In genomic region chr4:109476554-109477014, GRCm38 (mm10) we compare ENCODE assay signal across 8 mouse cellular contexts. TPM values are rescaled to one million over a fixed set of nuclear protein-coding genes. Genes with fewer than 3 reads are reported as not detected.
DNase-seq lines count a peak whose midpoint lies in the region; ATAC-seq and TF ChIP-seq lines count a peak whose summit lies in the region.

No protein-coding gene starts in this region.

- ATAC-seq in embryonic facial prominence, embryonic 15.5 days (ENCODE audit: insufficient number of reproducible peaks, low FRiP score, low TSS enrichment, low read depth): peak; percentile 99
- ATAC-seq in kidney, embryonic 15.5 days (replicated peaks; ENCODE audit: low FRiP score): peak; percentile 99
- peak; percentile 85 for ATAC-seq in monocyte, adult 5-6 weeks (replicated peaks; ENCODE audit: insufficient number of reproducible peaks, low FRiP score, low TSS enrichment, poor library complexity, severe bottlenecking)

- peaks cover 5% of the 10 kb centered on the region; the same call in 1 of the 2 replicates for H3K4me1 ChIP-seq in bone marrow, adult 2 months (ENCODE audit: control insufficient read depth, insufficient read depth, low read length)
- peaks cover 6% of the 10 kb centered on the region for H3K4me1 ChIP-seq in embryonic facial prominence, embryonic 15.5 days
- H3K4me1 ChIP-seq in heart, embryonic 10.5 days: peaks cover 5% of the 10 kb centered on the region
- H3K4me1 ChIP-seq in kidney, embryonic 15.5 days: peaks cover 11% of the 10 kb centered on the region

- TF ChIP-seq CTCF in bone marrow, adult 2 months (IDR thresholded peaks at IDR 0.05; ENCODE audit: control insufficient read depth, insufficient read depth, low read length): no peak; the same call in 1 of the 2 replicates

- TF ChIP-seq POLR2A in bone marrow, adult 2 months (IDR thresholded peaks at IDR 0.05; ENCODE audit: borderline replicate concordance, control insufficient read depth, low read depth, low read length): peak; percentile 81; the same call in 1 of the 2 replicates

- peak overlapping the region; percentile 96 for H3K27ac ChIP-seq in bone marrow, adult 2 months (ENCODE audit: control insufficient read depth, insufficient read depth, low read depth, low read length, poor library complexity)
- H3K27ac ChIP-seq in embryonic facial prominence, embryonic 15.5 days (replicated peaks): peak overlapping the region; percentile 90
- H3K27ac ChIP-seq in heart, embryonic 10.5 days: peak overlapping the region; percentile 96
- H3K27ac ChIP-seq in kidney, embryonic 15.5 days: peak overlapping the region; percentile 96

- DNase-seq in 416B (ENCODE audit: low read depth): peak; percentile 81
- peak; percentile 95 for DNase-seq in heart, embryonic 10.5 days (ENCODE audit: low spot score)
- DNase-seq in liver: peak; percentile 93
- DNase-seq in spleen, postnatal 4 days (ENCODE audit: low spot score in 2 of 2): peak; percentile 88 to 95

- H3K4me2 ChIP-seq in embryonic facial prominence, embryonic 15.5 days (replicated peaks): peak overlapping the region; percentile 63
- H3K4me2 ChIP-seq in kidney, embryonic 15.5 days: peak overlapping the region; percentile 76

- under 1% methylated on average over 37 of the region's 39 CpGs for WGBS in bone marrow, adult 2 months
- under 1% methylated on average over 39 of the region's 39 CpGs for WGBS in embryonic facial prominence, embryonic 15.5 days
- under 1% methylated on average over 39 of the region's 39 CpGs for WGBS in heart, embryonic 10.5 days
- WGBS in kidney, embryonic 15.5 days: 1% methylated on average over 37 of the region's 39 CpGs

- no peaks in the 10 kb centered on the region for H3K27me3 ChIP-seq in embryonic facial prominence, embryonic 15.5 days
- no peaks in the 10 kb centered on the region for H3K27me3 ChIP-seq in heart, embryonic 10.5 days (ENCODE audit: insufficient read depth, poor library complexity, severe bottlenecking)
- no peaks in the 10 kb centered on the region for H3K27me3 ChIP-seq in kidney, embryonic 15.5 days

- peaks cover 6% of the 10 kb centered on the region; the same call in 1 of the 2 replicates for H3K36me3 ChIP-seq in embryonic facial prominence, embryonic 15.5 days
- H3K36me3 ChIP-seq in heart, embryonic 10.5 days: peaks cover 9% of the 10 kb centered on the region; the same call in 1 of the 2 replicates
- H3K36me3 ChIP-seq in kidney, embryonic 15.5 days: 0 out of 2 replicates have a peak, but pooled peaks cover 6% of the 10 kb centered on the region

- no peaks in the 10 kb centered on the region for H3K9me3 ChIP-seq in embryonic facial prominence, embryonic 15.5 days (replicated peaks)
- no peaks in the 10 kb centered on the region for H3K9me3 ChIP-seq in heart, embryonic 10.5 days
- H3K9me3 ChIP-seq in kidney, embryonic 15.5 days (replicated peaks): no peaks in the 10 kb centered on the region

- H3K4me3 ChIP-seq in bone marrow, adult 2 months (replicated peaks; ENCODE audit: control insufficient read depth, low read depth, low read length): peak overlapping the region; percentile 96
- H3K4me3 ChIP-seq in embryonic facial prominence, embryonic 15.5 days (replicated peaks): peak overlapping the region; percentile 88
- peak overlapping the region; percentile 83 for H3K4me3 ChIP-seq in heart, embryonic 10.5 days
- H3K4me3 ChIP-seq in kidney, embryonic 15.5 days (replicated peaks): peak overlapping the region; percentile 91

- H3K9ac ChIP-seq in embryonic facial prominence, embryonic 15.5 days: peak overlapping the region; percentile 93
- H3K9ac ChIP-seq in kidney, embryonic 15.5 days: peak overlapping the region; percentile 97

RNA-seq across cellular contexts. Expression of gene Rnf11, which starts 7.9 kb away (rescaled TPM):
- polyA plus RNA-seq in bone marrow, adult 2 months (2011; ENCODE audit: insufficient read depth, insufficient read length, low replicate concordance, missing spikeins): 32.8 and 39.8 TPM in 2 replicates
- 53.5 and 54.0 TPM in 2 replicates for polyA plus RNA-seq in embryonic facial prominence, embryonic 15.5 days (2015; fragmentation: Nextera tagmentation; extraction: Ambion mirVana)
- polyA plus RNA-seq in heart, embryonic 10.5 days (2016; fragmentation: Nextera tagmentation; extraction: Ambion mirVana): 31.1 and 31.4 TPM in 2 replicates
- polyA plus RNA-seq in kidney, embryonic 15.5 days (2015; fragmentation: Nextera tagmentation; extraction: Ambion mirVana): 31.9 and 36.8 TPM in 2 replicates
- 46.2 to 50.2 TPM (median 49.4 TPM) in 3 replicates for total RNA-seq in monocyte, adult 5-6 weeks (2017)

RNA-seq across cellular contexts. Expression of gene 4930522H14Rik, which starts 54.5 kb away (rescaled TPM):
- polyA plus RNA-seq in bone marrow, adult 2 months (2011; ENCODE audit: insufficient read depth, insufficient read length, low replicate concordance, missing spikeins): not detected in 2 replicates
- not detected in 2 replicates for polyA plus RNA-seq in embryonic facial prominence, embryonic 15.5 days (2015; fragmentation: Nextera tagmentation; extraction: Ambion mirVana)
- not detected in 2 replicates for polyA plus RNA-seq in heart, embryonic 10.5 days (2016; fragmentation: Nextera tagmentation; extraction: Ambion mirVana)
- not detected in 2 replicates for polyA plus RNA-seq in kidney, embryonic 15.5 days (2015; fragmentation: Nextera tagmentation; extraction: Ambion mirVana)
- total RNA-seq in monocyte, adult 5-6 weeks (2017): not detected in 3 replicates

Comparison
In these comparisons a context has a peak if more than half of its experiments do, and no peak if none do; other contexts are left out.
1. Peak in every context shown above with its lines: DNase-seq, ATAC-seq, H3K4me3 ChIP-seq and H3K27ac ChIP-seq.